Mouse (Mus musculus): ENCODE results near the gene Osbpl9.

DNA sequence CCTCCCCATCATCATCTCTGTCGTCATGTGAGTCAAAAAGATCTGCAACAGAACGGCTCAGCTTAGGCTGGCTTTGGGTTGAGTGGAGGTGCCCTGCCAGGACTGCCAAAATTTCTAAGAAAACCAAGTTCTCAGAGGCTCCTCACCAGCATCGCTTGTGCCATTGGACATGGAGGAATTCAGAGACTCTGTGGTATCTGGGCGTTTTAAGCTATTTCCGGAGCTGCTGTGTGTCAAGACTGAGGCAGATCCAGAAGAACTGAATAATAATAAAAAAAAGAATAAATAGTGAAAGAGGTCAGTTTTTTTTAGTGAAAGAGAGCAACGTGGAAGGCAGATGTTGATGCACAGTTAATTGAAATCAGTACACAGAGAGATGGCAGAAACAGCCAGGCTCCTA is 129.2 kb downstream of the Osbpl9 start:
- TF ChIP-seq CTCF (IDR thresholded peaks at IDR 0.05; ENCODE audit: extremely low read depth, insufficient read depth, insufficient read length, insufficient replicate concordance): no peak
- TF ChIP-seq POLR2A (IDR thresholded peaks at IDR 0.05; ENCODE audit: low read depth, low read length): no peak

Measured in spleen, adult 2 months (tissue).